Mouse (Mus musculus) embryonic facial prominence, embryonic 13.5 days (tissue): ENCODE data around the gene Hcls1. TPM values are rescaled to one million over a fixed set of nuclear protein-coding genes. Genes with fewer than 3 reads are reported as not detected.
A peak's percentile ranks its signal among the peaks of the same experiment; 100 is the strongest.

ENCODE experiments used
- ATAC-seq: fragments of 200-750 bp; cut with Nextera tagmentation; 2 replicates; pipeline ENCODE4 v1.8.0; 2017; ENCODE audit warnings: low read depth; ENCODE audit not compliant: insufficient number of reproducible peaks, insufficient read depth, low FRiP score, low TSS enrichment
- H3K27ac ChIP-seq: fragments of 300-500 bp; sonication (generic); 2 replicates; pipeline ENCODE4 v1.5.1; 2015; ENCODE audit warnings: moderate library complexity, mild to moderate bottlenecking, inconsistent platforms
- H3K27me3 ChIP-seq: fragments of 300-500 bp; sonication (generic); 2 replicates; pipeline ENCODE4 v1.6.1; 2015; ENCODE audit warnings: mild to moderate bottlenecking, inconsistent platforms
- H3K36me3 ChIP-seq: fragments of 300-500 bp; sonication (generic); 2 replicates; pipeline ENCODE4 v1.6.1; 2015; ENCODE audit warnings: mild to moderate bottlenecking, inconsistent platforms
- H3K4me1 ChIP-seq: fragments of 300-500 bp; sonication (generic); 2 replicates; pipeline ENCODE4 v1.6.1; 2015; ENCODE audit warnings: inconsistent platforms
- H3K4me2 ChIP-seq: fragments of 300-500 bp; sonication (generic); 2 replicates; pipeline ENCODE4 v1.6.1; 2015; ENCODE audit warnings: moderate library complexity, mild to moderate bottlenecking, inconsistent platforms
- H3K4me3 ChIP-seq: fragments of 300-500 bp; sonication (generic); 2 replicates; pipeline ENCODE4 v1.5.1; 2015; ENCODE audit warnings: mild to moderate bottlenecking, inconsistent platforms
- H3K9ac ChIP-seq: fragments of 300-500 bp; sonication (generic); 2 replicates; pipeline ENCODE4 v1.6.1; 2015; ENCODE audit warnings: mild to moderate bottlenecking, inconsistent platforms
- H3K9me3 ChIP-seq: fragments of 300-500 bp; sonication (generic); 2 replicates; pipeline ENCODE4 v1.6.1; 2016; ENCODE audit warnings: inconsistent platforms
- WGBS: fragments of 180-500 bp; shearing (Covaris S2); methylation state at CpG from one replicate; pipeline ENCODE4 v1.1.7; 2015; ENCODE audit warnings: mixed read lengths; 5-methylcytosine and 5-hydroxymethylcytosine counted together
- polyA plus RNA-seq: library from polyadenylated mRNA; unstranded; fragments of >200 nt; fragmentation: Nextera tagmentation; extraction: Ambion mirVana; gene quantifications from 2 replicates; pipeline ENCODE4 v1.2.1, GENCODE M21; 2015

Hcls1 gene
- polyA plus RNA-seq, 1 experiment from 2014 or later: 5.7 TPM

GRCm38 (mm10) chr16:36999366-36999972, 64.7 kb downstream of the Hcls1 start:
- Histone ChIP-seq H3K4me3 (no peak overlapping the region), H3K27ac (no peak overlapping the region), H3K36me3 (no peaks in the 10 kb centered on the region), H3K9me3 (no peaks in the 10 kb centered on the region), H3K4me1 (no peaks in the 10 kb centered on the region), H3K4me2 (no peak overlapping the region), H3K9ac (no peak overlapping the region), H3K27me3 (no peaks in the 10 kb centered on the region)
- 79% methylated on average over 9 of the region's 9 CpGs for WGBS
- ATAC-seq: no peak

- Histone ChIP-seq H3K27ac (no peak overlapping the region), H3K27me3 (no peaks in the 10 kb centered on the region), H3K36me3 (0 out of 2 replicates have a peak, but pooled peaks cover under 1% of the 10 kb centered on the region), H3K4me3 (no peak overlapping the region), H3K9me3 (no peaks in the 10 kb centered on the region), H3K4me2 (no peak overlapping the region), H3K4me1 (peaks cover 14% of the 10 kb centered on the region), H3K9ac (no peak overlapping the region)
- ATAC-seq: no peak
- WGBS: 70% methylated on average over 6 of the region's 6 CpGs
These were observed 74.5 kb downstream of the Hcls1 start for GRCm38 (mm10) chr16:37009262-37009661.

- peaks cover 14% of the 10 kb centered on the region for H3K4me1 ChIP-seq
- H3K4me2 ChIP-seq: peak overlapping the region; percentile 82; the same call in 1 of the 2 replicates
- whole genome bisulfite sequencing: 57% methylated on average over 4 of the region's 4 CpGs
- no peak for ATAC-seq
- no peaks in the 10 kb centered on the region for H3K9me3 ChIP-seq
- no peak overlapping the region for H3K27ac ChIP-seq
- H3K27me3 ChIP-seq: no peaks in the 10 kb centered on the region
- H3K9ac ChIP-seq: no peak overlapping the region
- H3K36me3 ChIP-seq: peaks cover 8% of the 10 kb centered on the region; the same call in 1 of the 2 replicates
- no peak overlapping the region for H3K4me3 ChIP-seq
These were observed 75.6 kb downstream of the Hcls1 start for GRCm38 (mm10) chr16:37010370-37010769.

GRCm38 (mm10) chr16:37011061-37011921, 76.5 kb downstream of the Hcls1 start, which contains the start of gene Polq:
Gene Polq (plus strand): TSS chr16:37011786.
- Histone ChIP-seq H3K9ac (peak within 1 kb of the TSS; percentile 79), H3K9me3 (no peaks in the 10 kb centered on the region), H3K27me3 (no peaks in the 10 kb centered on the region), H3K27ac (no peak within 1 kb of the TSS), H3K4me1 (peaks cover 14% of the 10 kb centered on the region), H3K4me3 (peak within 1 kb of the TSS; percentile 73), H3K4me2 (peak within 1 kb of the TSS; percentile 82), H3K36me3 (peaks cover 8% of the 10 kb centered on the region; the same call in 1 of the 2 replicates)
- peak; percentile 91 for ATAC-seq
- WGBS: 4% methylated on average over 30 of the region's 30 CpGs

- Histone ChIP-seq H3K36me3 (peaks cover 8% of the 10 kb centered on the region; the same call in 1 of the 2 replicates), H3K4me1 (peaks cover 14% of the 10 kb centered on the region), H3K9ac (peak overlapping the region; percentile 79), H3K9me3 (no peaks in the 10 kb centered on the region), H3K4me3 (peak overlapping the region; percentile 73), H3K27ac (no peak overlapping the region), H3K27me3 (no peaks in the 10 kb centered on the region), H3K4me2 (peak overlapping the region; percentile 82)
- ATAC-seq: no peak
- WGBS: 1% methylated on average over 26 of the region's 26 CpGs
These were observed 77.1 kb downstream of the Hcls1 start for GRCm38 (mm10) chr16:37011922-37012289.

- Histone ChIP-seq H3K27me3 (no peaks in the 10 kb centered on the region), H3K4me1 (peaks cover 14% of the 10 kb centered on the region), H3K9me3 (no peaks in the 10 kb centered on the region), H3K9ac (peak overlapping the region; percentile 79), H3K27ac (no peak overlapping the region), H3K4me3 (peak overlapping the region; percentile 73), H3K36me3 (peaks cover 8% of the 10 kb centered on the region; the same call in 1 of the 2 replicates), H3K4me2 (peak overlapping the region; percentile 82)
- ATAC-seq: no peak
- 63% methylated on average over 5 of the region's 5 CpGs for WGBS
These were observed 77.6 kb downstream of the Hcls1 start for GRCm38 (mm10) chr16:37012336-37012735.

Other genes starting within 250 kb of the Hcls1 start
- 2.7 and 3.8 TPM in 2 replicates for gene Ildr1, start 241.0 kb upstream of the Hcls1 start, polyA plus RNA-seq
- gene Slc15a2, start 150.0 kb upstream of the Hcls1 start, polyA plus RNA-seq: 5.2 and 9.6 TPM in 2 replicates
- 53.1 and 53.7 TPM in 2 replicates for gene Iqcb1, start 106.6 kb upstream of the Hcls1 start, polyA plus RNA-seq
- gene Eaf2, start 60.0 kb upstream of the Hcls1 start, polyA plus RNA-seq: 2.3 and 2.8 TPM in 2 replicates
- gene Golgb1, start 59.8 kb upstream of the Hcls1 start, polyA plus RNA-seq: 119 and 126 TPM in 2 replicates
- gene Fbxo40, start 55.5 kb downstream of the Hcls1 start, polyA plus RNA-seq: not detected in 2 replicates
- 9.1 and 9.4 TPM in 2 replicates for gene Polq, start 76.8 kb downstream of the Hcls1 start, polyA plus RNA-seq